Mouse (Mus musculus): ENCODE data around the gene E130114P18Rik. TPM values are rescaled to one million over a fixed set of nuclear protein-coding genes. Genes with fewer than 3 reads are reported as not detected.

The E130114P18Rik gene
- total and polyA plus RNA-seq, 2 experiments from 2014 or later, result 15.2 to 19.3 TPM

- WGBS, result 77% methylated on average over 10 of the region's 10 CpGs
- Histone ChIP-seq H3K9ac (no peak overlapping the region), H3K4me2 (ENCODE audit: low read depth) (no peak overlapping the region), H3K27me3 (ENCODE audit: insufficient read depth, low read length) (no peaks in the 10 kb centered on the region), H3K9me3 (ENCODE audit: low read length) (no peaks in the 10 kb centered on the region), H3K4me3 (ENCODE audit: low read depth, low read length) (no peak overlapping the region), H3K27ac (ENCODE audit: low read depth, low read length) (no peak overlapping the region), H3K36me3 (ENCODE audit: insufficient read depth) (no peaks in the 10 kb centered on the region), H3K4me1 (ENCODE audit: insufficient read depth) (0 out of 2 replicates have a peak, but pooled peaks cover 6% of the 10 kb centered on the region)
- no peak for TF ChIP-seq CTCF (IDR thresholded peaks at IDR 0.05; ENCODE audit: low read depth)
- no peak for ATAC-seq
- no peak for DNase-seq
Observed at GRCm38 (mm10) chr4:97793931-97794330, 16.1 kb upstream of the E130114P18Rik start.

DNA sequence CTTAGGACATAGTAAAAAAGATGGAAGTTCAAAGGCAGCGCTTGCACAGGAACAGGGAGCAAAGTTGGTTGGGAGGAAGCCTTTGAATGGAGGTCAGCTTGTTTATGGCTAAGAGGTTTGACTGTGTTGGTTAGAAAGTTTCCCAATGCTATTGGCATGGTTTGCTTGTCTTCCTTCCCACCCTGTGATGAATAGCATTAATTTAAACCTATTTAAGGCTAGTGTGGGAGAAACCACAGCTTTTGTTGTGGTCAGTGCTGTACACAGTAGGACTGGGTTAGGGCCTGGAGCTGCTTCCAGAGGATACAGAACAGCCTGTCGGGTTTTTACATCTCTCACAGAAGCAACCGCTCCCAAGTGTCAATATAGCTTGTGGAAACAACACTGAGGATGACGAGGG lies 10.7 kb upstream of the E130114P18Rik start:
- H3K4me2 ChIP-seq (ENCODE audit: low read depth), result peak overlapping the region; percentile 21; the same call in 1 of the 2 replicates
- H3K4me1 ChIP-seq (ENCODE audit: insufficient read depth), result peaks cover 9% of the 10 kb centered on the region; the same call in 1 of the 2 replicates

GRCm38 (mm10) chr4:97787515-97787914 lies 9.6 kb upstream of the E130114P18Rik start:
- Histone ChIP-seq H3K27me3 (ENCODE audit: insufficient read depth, low read length) (no peaks in the 10 kb centered on the region), H3K9ac (no peak overlapping the region), H3K4me3 (ENCODE audit: low read depth, low read length) (no peak overlapping the region), H3K9me3 (ENCODE audit: low read length) (no peaks in the 10 kb centered on the region), H3K27ac (ENCODE audit: low read depth, low read length) (peak overlapping the region; percentile 43; the same call in 1 of the 2 replicates), H3K4me2 (ENCODE audit: low read depth) (peak overlapping the region; percentile 22), H3K4me1 (ENCODE audit: insufficient read depth) (peaks cover 9% of the 10 kb centered on the region; the same call in 1 of the 2 replicates), H3K36me3 (ENCODE audit: insufficient read depth) (no peaks in the 10 kb centered on the region)
- peak; percentile 52 for DNase-seq
- 41% methylated on average over 3 of the region's 3 CpGs for WGBS
- peak; percentile 70 for ATAC-seq
- no peak for TF ChIP-seq CTCF (IDR thresholded peaks at IDR 0.05; ENCODE audit: low read depth)

More for the DNA sequence above, 10.7 kb upstream of the E130114P18Rik start:
- H3K27me3 ChIP-seq (ENCODE audit: insufficient read depth, low read length), result no peaks in the 10 kb centered on the region
- no peak for TF ChIP-seq CTCF (IDR thresholded peaks at IDR 0.05; ENCODE audit: low read depth)
- no peak for ATAC-seq
- no peaks in the 10 kb centered on the region for H3K36me3 ChIP-seq (ENCODE audit: insufficient read depth)
- H3K27ac ChIP-seq (ENCODE audit: low read depth, low read length), result no peak overlapping the region
- H3K9me3 ChIP-seq (ENCODE audit: low read length), result no peaks in the 10 kb centered on the region
- 26% methylated on average over 4 of the region's 4 CpGs for WGBS
- DNase-seq, result no peak
- no peak overlapping the region for H3K9ac ChIP-seq
- no peak overlapping the region for H3K4me3 ChIP-seq (ENCODE audit: low read depth, low read length)

DNA sequence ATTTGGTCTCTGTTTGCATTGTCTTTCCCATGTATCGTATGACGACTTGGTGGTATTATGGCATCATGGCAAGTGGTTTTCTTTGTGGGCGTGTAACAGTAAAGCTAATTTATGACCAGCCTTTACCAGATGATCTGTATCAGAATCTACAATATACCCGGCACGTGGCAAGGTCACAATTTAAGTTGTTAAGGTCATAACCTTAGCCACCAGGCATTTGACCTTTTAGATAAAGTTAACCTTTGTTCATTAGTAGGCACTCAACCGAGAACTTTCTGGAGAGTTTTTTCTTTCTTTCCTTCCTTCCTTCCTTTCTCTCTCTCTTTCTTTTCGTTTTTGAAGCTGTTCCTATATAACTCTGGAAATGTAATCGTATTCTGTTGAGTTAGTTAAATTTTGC lies 8.7 kb upstream of the E130114P18Rik start:
- Histone ChIP-seq H3K4me2 (ENCODE audit: low read depth) (peak overlapping the region; percentile 22; the same call in 1 of the 2 replicates), H3K27me3 (ENCODE audit: insufficient read depth, low read length) (no peaks in the 10 kb centered on the region), H3K4me3 (ENCODE audit: low read depth, low read length) (no peak overlapping the region), H3K9me3 (ENCODE audit: low read length) (no peaks in the 10 kb centered on the region), H3K27ac (ENCODE audit: low read depth, low read length) (no peak overlapping the region), H3K36me3 (ENCODE audit: insufficient read depth) (no peaks in the 10 kb centered on the region), H3K9ac (no peak overlapping the region), H3K4me1 (ENCODE audit: insufficient read depth) (peaks cover 9% of the 10 kb centered on the region; the same call in 1 of the 2 replicates)
- ATAC-seq (no peak), DNase-seq (no peak)
- 64% methylated on average over 8 of the region's 8 CpGs for WGBS
- TF ChIP-seq CTCF (IDR thresholded peaks at IDR 0.05; ENCODE audit: low read depth), result no peak

DNA sequence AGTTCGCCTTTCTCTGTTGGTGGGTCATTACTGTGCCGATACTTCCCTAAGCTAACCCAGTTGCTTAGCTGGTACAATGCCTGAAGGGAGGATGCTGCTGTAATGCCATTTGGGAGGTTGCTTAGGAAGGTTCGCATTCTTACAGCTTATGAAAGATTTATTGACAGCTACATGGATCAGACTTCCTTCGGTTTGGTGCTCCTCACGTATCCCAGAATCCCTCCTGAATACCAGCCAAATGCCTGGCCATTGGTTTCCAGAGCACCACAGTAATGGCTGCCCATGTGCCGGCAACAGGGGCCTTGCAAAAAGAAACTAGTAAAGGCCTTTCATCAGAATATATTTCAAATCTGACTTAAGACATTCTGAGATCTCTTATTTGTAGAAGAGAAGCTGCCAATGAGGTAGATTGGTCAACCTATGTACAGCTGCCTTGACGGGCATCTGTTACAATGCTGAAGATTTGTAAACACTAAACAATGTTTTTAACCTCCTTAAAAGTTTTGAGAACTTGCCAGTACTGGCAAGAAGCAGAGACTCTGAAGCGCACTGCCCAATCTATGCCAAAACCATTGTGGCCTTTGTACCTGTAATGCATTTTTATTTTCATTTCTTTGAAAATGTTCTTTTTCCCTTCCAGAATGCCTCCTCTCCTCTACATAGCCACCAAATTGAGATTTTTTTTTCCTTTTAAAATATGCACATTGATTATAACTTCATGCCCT lies 7.8 kb upstream of the E130114P18Rik start:
- Histone ChIP-seq H3K27ac (ENCODE audit: low read depth, low read length) (0 out of 2 replicates have a peak overlapping the region, but pooled peaks have one; percentile 35), H3K9me3 (ENCODE audit: low read length) (no peaks in the 10 kb centered on the region), H3K4me2 (ENCODE audit: low read depth) (peak overlapping the region; percentile 35), H3K9ac (peak overlapping the region; percentile 2; the same call in 1 of the 2 replicates), H3K36me3 (ENCODE audit: insufficient read depth) (no peaks in the 10 kb centered on the region), H3K27me3 (ENCODE audit: insufficient read depth, low read length) (no peaks in the 10 kb centered on the region), H3K4me1 (ENCODE audit: insufficient read depth) (peaks cover 9% of the 10 kb centered on the region; the same call in 1 of the 2 replicates), H3K4me3 (ENCODE audit: low read depth, low read length) (no peak overlapping the region)
- TF ChIP-seq CTCF (IDR thresholded peaks at IDR 0.05; ENCODE audit: low read depth), result no peak
- WGBS, result 52% methylated on average over 8 of the region's 8 CpGs
- DNase-seq (peak; percentile 58), ATAC-seq (0 out of 2 replicates have a peak, but pooled peaks have one; percentile 14)

GRCm38 (mm10) chr4:97784236-97784635 lies 6.4 kb upstream of the E130114P18Rik start:
- DNase-seq, result peak; percentile 48
- no peak for ATAC-seq
- TF ChIP-seq CTCF (IDR thresholded peaks at IDR 0.05; ENCODE audit: low read depth), result no peak
- H3K9ac ChIP-seq, result no peak overlapping the region
- no peaks in the 10 kb centered on the region for H3K27me3 ChIP-seq (ENCODE audit: insufficient read depth, low read length)
- no peak overlapping the region for H3K4me3 ChIP-seq (ENCODE audit: low read depth, low read length)
- 67% methylated on average over 11 of the region's 11 CpGs for WGBS
- no peaks in the 10 kb centered on the region for H3K9me3 ChIP-seq (ENCODE audit: low read length)
- H3K27ac ChIP-seq (ENCODE audit: low read depth, low read length), result peak overlapping the region; percentile 57; the same call in 1 of the 2 replicates
- H3K36me3 ChIP-seq (ENCODE audit: insufficient read depth), result no peaks in the 10 kb centered on the region
- peak overlapping the region; percentile 35; the same call in 1 of the 2 replicates for H3K4me2 ChIP-seq (ENCODE audit: low read depth)
- peaks cover 3% of the 10 kb centered on the region; the same call in 1 of the 2 replicates for H3K4me1 ChIP-seq (ENCODE audit: insufficient read depth)

Data from forebrain, postnatal 0 days (tissue).